Mouse (Mus musculus) CD4-positive, CD25-positive, alpha-beta regulatory T cell, adult 2 months (primary cell): ENCODE results near the gene Ppp1r12a.

ENCODE experiments used
- DNase-seq: peaks from one replicate; pipeline ENCODE4 v3.0.0-alpha.2; 2012; ENCODE audit warnings: low read depth, low spot score

Gene Ppp1r12a

GRCm38 (mm10) chr10:108162297-108163020 lies 466 bp downstream of the Ppp1r12a start:
- no peak for DNase-seq

- DNase-seq: peak; percentile 43
Measured at GRCm38 (mm10) chr10:108163021-108163410, 1.0 kb downstream of the Ppp1r12a start.

- no peak for DNase-seq
Measured at GRCm38 (mm10) chr10:108163451-108163850, 1.5 kb downstream of the Ppp1r12a start.

GRCm38 (mm10) chr10:108167823-108168222 lies 5.8 kb downstream of the Ppp1r12a start:
- DNase-seq: peak; percentile 77

- no peak for DNase-seq
Measured at GRCm38 (mm10) chr10:108170818-108171217, 8.8 kb downstream of the Ppp1r12a start.

- no peak for DNase-seq
Measured at GRCm38 (mm10) chr10:108171637-108172036, 9.6 kb downstream of the Ppp1r12a start.

GRCm38 (mm10) chr10:108172817-108173563 lies 11.0 kb downstream of the Ppp1r12a start:
- DNase-seq: no peak

- no peak for DNase-seq
Measured at GRCm38 (mm10) chr10:108174107-108174506, 12.1 kb downstream of the Ppp1r12a start.

- no peak for DNase-seq
Measured at GRCm38 (mm10) chr10:108175885-108176284, 13.9 kb downstream of the Ppp1r12a start.

GRCm38 (mm10) chr10:108178285-108178848 lies 16.4 kb downstream of the Ppp1r12a start:
- DNase-seq: no peak

- no peak for DNase-seq
Measured at GRCm38 (mm10) chr10:108179404-108179803, 17.4 kb downstream of the Ppp1r12a start.

GRCm38 (mm10) chr10:108180313-108180712 lies 18.3 kb downstream of the Ppp1r12a start:
- no peak for DNase-seq

GRCm38 (mm10) chr10:108181893-108182292 lies 19.9 kb downstream of the Ppp1r12a start:
- DNase-seq: no peak

- DNase-seq: no peak
Measured at GRCm38 (mm10) chr10:108182386-108182785, 20.4 kb downstream of the Ppp1r12a start.

GRCm38 (mm10) chr10:108184763-108185162 lies 22.8 kb downstream of the Ppp1r12a start:
- no peak for DNase-seq

- no peak for DNase-seq
Measured at GRCm38 (mm10) chr10:108185265-108185664, 23.3 kb downstream of the Ppp1r12a start.

- no peak for DNase-seq
Measured at GRCm38 (mm10) chr10:108189303-108189702, 27.3 kb downstream of the Ppp1r12a start.

- DNase-seq: no peak
Measured at GRCm38 (mm10) chr10:108189986-108190385, 28.0 kb downstream of the Ppp1r12a start.

- peak; percentile 43 for DNase-seq
Measured at GRCm38 (mm10) chr10:108190626-108191025, 28.6 kb downstream of the Ppp1r12a start.

- no peak for DNase-seq
Measured at GRCm38 (mm10) chr10:108191381-108191787, 29.4 kb downstream of the Ppp1r12a start.

GRCm38 (mm10) chr10:108192306-108192705 lies 30.3 kb downstream of the Ppp1r12a start:
- DNase-seq: no peak

GRCm38 (mm10) chr10:108196124-108196523 lies 34.1 kb downstream of the Ppp1r12a start:
- no peak for DNase-seq

- DNase-seq: no peak
Measured at GRCm38 (mm10) chr10:108197498-108197897, 35.5 kb downstream of the Ppp1r12a start.
